Mouse (Mus musculus) fat pad, adult 2 months (tissue): Measurements from ENCODE around the gene Iscu.
"Not testable (repeated sequence)": the region's sequence is repeated elsewhere in the genome, so short reads cannot be mapped to it uniquely, and the experiment has no call there.

Experiments used
- DNase-seq: peaks from one replicate; pipeline ENCODE4 v3.0.0-alpha.2; 2011; ENCODE audit warnings: low read depth, low spot score; ENCODE audit errors: extremely low read depth

Gene Iscu

GRCm38 (mm10) chr5:113786985-113787384, 14.4 kb downstream of the Iscu start:
- no peak for DNase-seq

GRCm38 (mm10) chr5:113788645-113789044, 16.1 kb downstream of the Iscu start:
- no peak for DNase-seq

- no peak for DNase-seq
Measured at GRCm38 (mm10) chr5:113789075-113789788, 16.7 kb downstream of the Iscu start.

- DNase-seq = no peak
Measured at GRCm38 (mm10) chr5:113790453-113791196, 18.1 kb downstream of the Iscu start.

- DNase-seq = no peak
Measured at GRCm38 (mm10) chr5:113791197-113792095, 18.9 kb downstream of the Iscu start.

- DNase-seq = no peak
Measured at GRCm38 (mm10) chr5:113796401-113797148, 24.0 kb downstream of the Iscu start.

- no peak for DNase-seq
Measured at GRCm38 (mm10) chr5:113797149-113797882, 24.8 kb downstream of the Iscu start.

GRCm38 (mm10) chr5:113798525-113798924, 26.0 kb downstream of the Iscu start:
- no peak for DNase-seq

GRCm38 (mm10) chr5:113799691-113800090, 27.1 kb downstream of the Iscu start:
- DNase-seq = no peak

- DNase-seq = no peak
Measured at GRCm38 (mm10) chr5:113800280-113800679, 27.7 kb downstream of the Iscu start, which contains the start of gene Tmem119. Tmem119 (minus strand) TSS chr5:113800516.

- DNase-seq = no peak
Measured at GRCm38 (mm10) chr5:113804395-113804966, 31.9 kb downstream of the Iscu start.

- no peak for DNase-seq
Measured at GRCm38 (mm10) chr5:113805301-113805700, 32.8 kb downstream of the Iscu start.

- no peak for DNase-seq
Measured at GRCm38 (mm10) chr5:113806414-113806813, 33.9 kb downstream of the Iscu start.

GRCm38 (mm10) chr5:113807712-113808111, 35.2 kb downstream of the Iscu start:
- DNase-seq = no peak

GRCm38 (mm10) chr5:113808177-113808576, 35.6 kb downstream of the Iscu start:
- no peak for DNase-seq

GRCm38 (mm10) chr5:113810111-113810510, 37.6 kb downstream of the Iscu start:
- DNase-seq = no peak

- DNase-seq = not testable (repeated sequence)
Measured at GRCm38 (mm10) chr5:113811824-113812420, 39.4 kb downstream of the Iscu start.

GRCm38 (mm10) chr5:113812638-113813037, 40.1 kb downstream of the Iscu start:
- DNase-seq = no peak

- DNase-seq = no peak
Measured at GRCm38 (mm10) chr5:113813608-113814007, 41.1 kb downstream of the Iscu start.
